Mouse (Mus musculus) heart, embryonic 14.5 days (tissue): ENCODE data around the gene Rgs6. TPM values are rescaled to one million over a fixed set of nuclear protein-coding genes. Genes with fewer than 3 reads are reported as not detected.

Source experiments
- ATAC-seq: fragments of 200-750 bp; cut with Nextera tagmentation; 2 replicates; pipeline ENCODE4 v1.8.0; 2017; ENCODE audit warnings: low read depth, moderate TSS enrichment; ENCODE audit not compliant: insufficient number of reproducible peaks, insufficient read depth, low FRiP score
- H3K27ac ChIP-seq, 2 experiments: fragments of 200-500 bp in 1 of 2; fragments of 300-500 bp in 1 of 2; sonication (generic) in 1 of 2; replicated peaks in 1 of 2; 2 replicates each; pipeline ENCODE4 v1.5.1; 2012 to 2014; ENCODE audit warnings: low read depth in 2 of 2, low read length in 2 of 2, control low read depth in 1 of 2, mild to moderate bottlenecking in 1 of 2, mixed read lengths in 1 of 2; ENCODE audit not compliant: control insufficient read depth in 1 of 2, insufficient read depth in 1 of 2
- H3K27me3 ChIP-seq: fragments of 300-500 bp; sonication (generic); 2 replicates; pipeline ENCODE4 v1.6.1; 2014; ENCODE audit warnings: mild to moderate bottlenecking, low read length, control low read depth; ENCODE audit not compliant: control insufficient read depth, insufficient read depth
- H3K36me3 ChIP-seq: fragments of 300-500 bp; sonication (generic); 2 replicates; pipeline ENCODE4 v1.6.1; 2014; ENCODE audit warnings: mild to moderate bottlenecking, control low read depth, low read length, mixed read lengths; ENCODE audit not compliant: control insufficient read depth, insufficient read depth
- H3K4me1 ChIP-seq, 2 experiments: fragments of 200-500 bp in 1 of 2; fragments of 300-500 bp in 1 of 2; sonication (generic) in 1 of 2; 2 replicates each; pipeline ENCODE4 v1.6.1; 2012 to 2014; ENCODE audit warnings: low read length in 2 of 2, control low read depth in 1 of 2, mixed read lengths in 1 of 2; ENCODE audit not compliant: control insufficient read depth in 2 of 2, insufficient read depth in 2 of 2
- H3K4me2 ChIP-seq: fragments of 300-500 bp; sonication (generic); 2 replicates; pipeline ENCODE4 v1.6.1; 2014; ENCODE audit warnings: mild to moderate bottlenecking, low read length
- H3K4me3 ChIP-seq, 2 experiments: fragments of 200-500 bp in 1 of 2; fragments of 300-500 bp in 1 of 2; sonication (generic) in 1 of 2; 2 replicates each; pipeline ENCODE4 v1.5.1; 2012 to 2014; ENCODE audit warnings: low read length in 2 of 2, mild to moderate bottlenecking in 2 of 2, control low read depth in 1 of 2, low read depth in 1 of 2, moderate library complexity in 1 of 2; ENCODE audit not compliant: control insufficient read depth in 1 of 2, insufficient read depth in 1 of 2
- H3K9ac ChIP-seq: fragments of 300-500 bp; sonication (generic); 2 replicates; pipeline ENCODE4 v1.6.1; 2014; ENCODE audit warnings: mild to moderate bottlenecking, low read length
- H3K9me3 ChIP-seq: fragments of 300-500 bp; sonication (generic); 2 replicates; pipeline ENCODE4 v1.6.1; 2016; ENCODE audit warnings: low read length, control low read depth; ENCODE audit not compliant: control insufficient read depth
- WGBS: fragments of 180-500 bp; shearing (Covaris S2); extraction: QIAGEN DNeasy Blood & Tissue Kit; methylation state at CpG from one replicate; pipeline ENCODE4 v1.1.7; 2014; 5-methylcytosine and 5-hydroxymethylcytosine counted together
- polyA plus RNA-seq: library from polyadenylated mRNA; unstranded; fragments of >200 nt; fragmentation: Nextera tagmentation; extraction: Ambion mirVana; gene quantifications from 2 replicates; pipeline ENCODE4 v1.2.1, GENCODE M21; 2014

Rgs6 gene
- 15.5 and 17.8 TPM in 2 replicates for polyA plus RNA-seq

DNA sequence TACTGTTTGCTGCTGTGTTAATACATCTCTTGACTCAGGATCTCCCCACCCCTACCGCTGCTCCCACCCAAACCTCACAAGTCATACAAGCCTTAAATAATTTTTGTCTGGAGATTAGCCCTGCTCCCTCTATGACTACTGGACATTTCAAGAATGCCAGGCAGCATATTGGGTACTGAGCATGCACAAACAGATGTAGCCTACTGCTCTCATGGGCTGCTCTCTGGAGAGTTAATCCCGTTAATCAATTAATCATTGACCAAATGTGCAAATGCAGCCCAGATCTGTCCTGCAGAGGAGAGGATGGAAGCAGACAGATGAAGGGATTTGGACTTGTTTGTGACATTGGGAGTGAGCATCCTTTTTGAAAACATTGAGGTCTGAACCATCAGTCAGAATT, at the start of gene Rgs6:
Rgs6 (plus strand) TSS at position 276 of the 400 bp plus-strand sequence.
- Histone ChIP-seq H3K27me3 (no peaks in the 10 kb centered on the region), H3K9me3 (no peaks in the 10 kb centered on the region), H3K4me1 (peaks cover 8 to 9% of the 10 kb centered on the region in 2 experiments), H3K36me3 (no peaks in the 10 kb centered on the region), H3K9ac (peak within 1 kb of the TSS; percentile 50), H3K4me3 (no peak within 1 kb of the TSS), H3K4me2 (peak within 1 kb of the TSS; percentile 59), H3K27ac (no peak within 1 kb of the TSS)
- no peak for ATAC-seq
- WGBS = 92% methylated on average over 2 of the region's 2 CpGs

- H3K9ac ChIP-seq = no peak overlapping the region
- H3K27me3 ChIP-seq = no peaks in the 10 kb centered on the region
- H3K4me2 ChIP-seq = no peak overlapping the region
- no peak overlapping the region for H3K27ac ChIP-seq
- ATAC-seq = no peak
- 0 out of 2 replicates have a peak, but pooled peaks cover 9% of the 10 kb centered on the region for H3K9me3 ChIP-seq
- no peaks in the 10 kb centered on the region for H3K4me1 ChIP-seq
- H3K4me3 ChIP-seq = no peak overlapping the region
- no peaks in the 10 kb centered on the region for H3K36me3 ChIP-seq
- WGBS = 92% methylated on average over 4 of the region's 4 CpGs
Observed at GRCm38 (mm10) chr12:82547127-82547526, 41.0 kb upstream of the Rgs6 start.

DNA sequence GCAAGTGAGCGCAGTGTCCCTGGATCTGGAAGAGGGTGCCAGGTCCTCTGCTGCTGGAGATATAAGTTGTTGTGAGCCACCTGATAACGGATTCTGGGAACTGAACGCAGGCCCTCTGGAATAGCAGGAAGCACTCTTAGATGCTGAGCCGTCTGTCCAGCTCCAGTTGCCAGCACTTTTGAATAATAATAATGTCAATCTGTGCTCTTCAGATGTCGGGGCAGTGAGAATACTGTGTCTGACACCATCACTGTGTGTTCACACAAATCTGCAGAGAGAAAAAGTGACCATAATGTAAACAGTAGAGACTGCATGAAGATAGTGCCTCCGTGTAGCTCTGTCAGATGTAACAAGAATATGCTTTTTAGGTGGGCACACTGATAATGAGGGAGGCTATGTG, 38.9 kb upstream of the Rgs6 start:
- H3K4me3 ChIP-seq = no peak overlapping the region
- H3K9me3 ChIP-seq = 0 out of 2 replicates have a peak, but pooled peaks cover 9% of the 10 kb centered on the region
- no peaks in the 10 kb centered on the region for H3K27me3 ChIP-seq
- H3K36me3 ChIP-seq = no peaks in the 10 kb centered on the region
- H3K27ac ChIP-seq = no peak overlapping the region
- 55% methylated on average over 6 of the region's 6 CpGs for WGBS
- no peak for ATAC-seq
- no peaks in the 10 kb centered on the region for H3K4me1 ChIP-seq
- H3K4me2 ChIP-seq = no peak overlapping the region
- no peak overlapping the region for H3K9ac ChIP-seq

GRCm38 (mm10) chr12:82550076-82550475, 38.0 kb upstream of the Rgs6 start:
- WGBS = 85% methylated on average over 7 of the region's 7 CpGs
- H3K4me1 ChIP-seq = no peaks in the 10 kb centered on the region
- H3K27ac ChIP-seq = no peak overlapping the region
- no peak for ATAC-seq
- no peak overlapping the region for H3K4me2 ChIP-seq
- 0 out of 2 replicates have a peak, but pooled peaks cover 9% of the 10 kb centered on the region for H3K9me3 ChIP-seq
- H3K4me3 ChIP-seq = no peak overlapping the region
- no peaks in the 10 kb centered on the region for H3K27me3 ChIP-seq
- no peaks in the 10 kb centered on the region for H3K36me3 ChIP-seq
- no peak overlapping the region for H3K9ac ChIP-seq

GRCm38 (mm10) chr12:82552376-82552775, 35.7 kb upstream of the Rgs6 start:
- Histone ChIP-seq H3K4me1 (no peaks in the 10 kb centered on the region), H3K9me3 (0 out of 2 replicates have a peak, but pooled peaks cover 9% of the 10 kb centered on the region), H3K27me3 (no peaks in the 10 kb centered on the region), H3K4me3 (no peak overlapping the region), H3K9ac (no peak overlapping the region), H3K4me2 (no peak overlapping the region), H3K36me3 (no peaks in the 10 kb centered on the region), H3K27ac (no peak overlapping the region)
- 88% methylated on average over 5 of the region's 5 CpGs for WGBS
- no peak for ATAC-seq

DNA sequence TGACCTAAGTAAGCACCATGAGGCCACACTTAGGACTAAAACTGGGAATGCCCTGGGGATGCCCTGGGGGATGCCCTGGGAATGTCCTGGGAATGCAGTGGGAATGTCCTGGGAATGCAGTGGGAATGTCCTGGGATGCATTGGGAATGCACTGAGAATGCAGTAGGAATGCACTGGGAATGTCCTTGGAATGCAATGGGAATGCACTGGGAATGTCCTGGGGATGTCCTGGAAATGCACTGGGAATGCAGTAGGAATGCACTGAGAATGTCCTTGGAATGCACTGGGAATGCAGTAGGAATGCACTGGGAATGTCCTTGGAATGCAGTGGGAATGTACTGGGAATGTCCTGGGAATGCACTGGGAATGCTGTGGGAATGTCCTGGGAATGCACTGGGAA, 25.2 kb upstream of the Rgs6 start:
- H3K27me3 ChIP-seq = no peaks in the 10 kb centered on the region
- H3K4me3 ChIP-seq = no peak overlapping the region
- H3K36me3 ChIP-seq = no peaks in the 10 kb centered on the region
- H3K4me2 ChIP-seq = no peak overlapping the region
- no peak for ATAC-seq
- no peaks in the 10 kb centered on the region for H3K9me3 ChIP-seq
- no peak overlapping the region for H3K27ac ChIP-seq
- no peaks in the 10 kb centered on the region for H3K4me1 ChIP-seq
- H3K9ac ChIP-seq = no peak overlapping the region

- WGBS = 90% methylated on average over 1 of the region's 1 CpGs
- ATAC-seq = no peak
- Histone ChIP-seq H3K27ac (no peak overlapping the region), H3K4me1 (no peaks in the 10 kb centered on the region), H3K9ac (no peak overlapping the region), H3K27me3 (no peaks in the 10 kb centered on the region), H3K36me3 (no peaks in the 10 kb centered on the region), H3K4me3 (no peak overlapping the region), H3K9me3 (no peaks in the 10 kb centered on the region), H3K4me2 (no peak overlapping the region)
Observed at GRCm38 (mm10) chr12:82568370-82568769, 19.7 kb upstream of the Rgs6 start.

GRCm38 (mm10) chr12:82572706-82573105, 15.4 kb upstream of the Rgs6 start:
- no peak overlapping the region for H3K9ac ChIP-seq
- H3K4me1 ChIP-seq = no peaks in the 10 kb centered on the region
- H3K36me3 ChIP-seq = no peaks in the 10 kb centered on the region
- no peaks in the 10 kb centered on the region for H3K9me3 ChIP-seq
- 67% methylated on average over 1 of the region's 1 CpGs for WGBS
- no peak overlapping the region for H3K4me3 ChIP-seq
- H3K4me2 ChIP-seq = no peak overlapping the region
- no peak overlapping the region for H3K27ac ChIP-seq
- no peak for ATAC-seq
- no peaks in the 10 kb centered on the region for H3K27me3 ChIP-seq
